Mouse (Mus musculus) left cerebral cortex, adult 9 months (tissue): ENCODE results near the gene Dpep1.
"Not testable (repeated sequence)": the region's sequence is repeated elsewhere in the genome, so short reads cannot be mapped to it uniquely, and the experiment has no call there.

Experiments used
- DNase-seq, 2 experiments: peaks; one replicate each; pipeline ENCODE4 v3.0.0; 2022; ENCODE audit warnings: low spot score in 2 of 2

Gene Dpep1

GRCm38 (mm10) chr8:123185566-123186409 lies at the start of gene Dpep1:
TSS of gene Dpep1 (plus strand) at chr8:123186242.
- no peak for DNase-seq

GRCm38 (mm10) chr8:123136287-123136686 lies 49.8 kb upstream of the Dpep1 start:
- DNase-seq = no peak

- peak; percentile 56 to 77 for DNase-seq
Observed at GRCm38 (mm10) chr8:123137645-123138077, 48.4 kb upstream of the Dpep1 start.

GRCm38 (mm10) chr8:123138741-123139140 lies 47.3 kb upstream of the Dpep1 start:
- DNase-seq = no peak

- peak in 1 of 2 experiments; percentile 80 for DNase-seq
Observed at GRCm38 (mm10) chr8:123141741-123142462, 44.1 kb upstream of the Dpep1 start.

- DNase-seq = no peak
Observed at GRCm38 (mm10) chr8:123145279-123145678, 40.8 kb upstream of the Dpep1 start.

GRCm38 (mm10) chr8:123146390-123146789 lies 39.7 kb upstream of the Dpep1 start:
- no peak for DNase-seq

- peak in 1 of 2 experiments; percentile 44 for DNase-seq
Observed at GRCm38 (mm10) chr8:123150737-123151171, 35.3 kb upstream of the Dpep1 start.

- no peak for DNase-seq
Observed at GRCm38 (mm10) chr8:123155177-123155576, 30.9 kb upstream of the Dpep1 start.

GRCm38 (mm10) chr8:123156070-123156773 lies 29.8 kb upstream of the Dpep1 start:
- DNase-seq = no peak

GRCm38 (mm10) chr8:123157888-123158465 lies 28.1 kb upstream of the Dpep1 start, which contains the start of gene Sult5a1:
TSS of gene Sult5a1 (minus strand) at chr8:123158315.
- no peak for DNase-seq

GRCm38 (mm10) chr8:123181391-123181790 lies 4.7 kb upstream of the Dpep1 start:
- DNase-seq = no peak

GRCm38 (mm10) chr8:123188006-123188405 lies 2.0 kb downstream of the Dpep1 start:
- no peak for DNase-seq

- no peak for DNase-seq
Observed at GRCm38 (mm10) chr8:123188841-123189240, 2.8 kb downstream of the Dpep1 start.

GRCm38 (mm10) chr8:123190678-123191077 lies 4.6 kb downstream of the Dpep1 start:
- DNase-seq = peak; percentile 38 to 87

- DNase-seq = no peak
Observed at GRCm38 (mm10) chr8:123191908-123192307, 5.9 kb downstream of the Dpep1 start.

GRCm38 (mm10) chr8:123193771-123194170 lies 7.7 kb downstream of the Dpep1 start:
- no peak for DNase-seq

- not testable (repeated sequence) for DNase-seq
Observed at GRCm38 (mm10) chr8:123197016-123197415, 11.0 kb downstream of the Dpep1 start.

GRCm38 (mm10) chr8:123199864-123200263 lies 13.8 kb downstream of the Dpep1 start:
- no peak for DNase-seq

GRCm38 (mm10) chr8:123202288-123202687 lies 16.2 kb downstream of the Dpep1 start:
- DNase-seq = peak in 1 of 2 experiments; percentile 76

- DNase-seq = no peak
Observed at GRCm38 (mm10) chr8:123203571-123203970, 17.5 kb downstream of the Dpep1 start.

GRCm38 (mm10) chr8:123211876-123212275 lies 25.8 kb downstream of the Dpep1 start:
- DNase-seq = no peak
